Mouse (Mus musculus) G1E (cell line): Measurements from ENCODE around the gene Krtap28-10.

Source experiments
- CTCF ChIP-seq: IDR thresholded peaks from 2 replicates; pipeline ENCODE4 v1.5.1; 2012; ENCODE audit warnings: low read depth, low read length, inconsistent platforms, mixed read lengths
- GATA1 ChIP-seq: IDR thresholded peaks from 2 replicates; pipeline ENCODE4 v1.6.1; 2012; ENCODE audit warnings: borderline replicate concordance, low read length, inconsistent platforms, mixed read lengths
- GATA2 ChIP-seq: IDR thresholded peaks from 2 replicates; pipeline ENCODE4 v1.6.1; 2012; ENCODE audit warnings: low read depth, low read length, inconsistent platforms, borderline replicate concordance

DNA sequence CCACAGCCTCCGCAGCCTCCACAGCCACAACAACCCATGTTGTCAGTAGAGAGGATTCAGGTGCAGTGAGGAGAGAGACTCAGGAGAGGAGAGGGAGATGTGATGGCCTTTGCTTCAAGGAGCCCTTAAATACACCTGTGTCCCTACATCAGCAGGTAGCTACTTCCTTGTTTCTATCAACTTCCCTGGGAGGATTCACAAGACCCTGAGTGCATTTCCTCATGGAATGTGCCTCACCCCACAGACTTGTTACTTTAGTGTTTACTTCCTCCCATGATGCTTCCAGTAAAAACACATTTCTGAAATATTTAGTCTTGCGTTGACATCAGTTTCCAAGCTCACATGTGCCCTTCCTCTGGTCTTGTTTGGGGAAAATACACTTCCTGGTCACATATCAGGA lies at the start of gene Krtap28-10:
- no peak for TF ChIP-seq CTCF
- no peak for TF ChIP-seq GATA2
- TF ChIP-seq GATA1, result no peak
